Comparison of ENCODE assay signal across 26 mouse cellular contexts in genomic region chr11:105439796-105440195, GRCm38 (mm10). TPM values are rescaled to one million over a fixed set of nuclear protein-coding genes. Genes with fewer than 3 reads are reported as not detected.
DNase-seq lines count a peak whose midpoint lies in the region; ATAC-seq and TF ChIP-seq lines count a peak whose summit lies in the region.
"Had no signal": no experiment of that assay in that cellular context is flagged by ENCODE, and none has a peak within 500 bp of the region (broad histone marks: within the 10 kb centered on the region; RNA-seq: fewer than 3 reads in every experiment).

No protein-coding gene starts in this region.

- H3K4me3 ChIP-seq in intestine, embryonic 16.5 days (ENCODE audit: low read length): no peak overlapping the region
- no peak overlapping the region for H3K4me3 ChIP-seq in intestine, postnatal 0 days (ENCODE audit: low read depth, low read length)
- no peak overlapping the region for H3K4me3 ChIP-seq in embryonic fibroblast, embryonic 13.5 days (ENCODE audit: insufficient read depth, low read length)
- no peak overlapping the region for H3K4me3 ChIP-seq in hindbrain, embryonic 13.5 days
- no peak overlapping the region for H3K4me3 ChIP-seq in liver, embryonic 12.5 days
- H3K4me3 ChIP-seq: embryonic facial prominence, embryonic 12.5 days; embryonic facial prominence, embryonic 15.5 days; erythroblast, embryonic 14.5 days; forebrain, embryonic 12.5 days; forebrain, embryonic 15.5 days; hindbrain, embryonic 12.5 days; intestine, embryonic 15.5 days had no signal

- TF ChIP-seq CTCF in intestine, postnatal 0 days (IDR thresholded peaks at IDR 0.05; ENCODE audit: low read depth): no peak
- TF ChIP-seq CTCF in embryonic fibroblast, embryonic 13.5 days (IDR thresholded peaks at IDR 0.05; ENCODE audit: borderline replicate concordance, insufficient read depth, low read length): no peak

- 55% methylated on average over 7 of the region's 7 CpGs for WGBS in intestine, embryonic 16.5 days
- WGBS in intestine, postnatal 0 days: 46% methylated on average over 7 of the region's 7 CpGs
- 76% methylated on average over 7 of the region's 7 CpGs for WGBS in hindbrain, embryonic 13.5 days
- WGBS in liver, embryonic 12.5 days (ENCODE audit: insufficient replicate concordance): 65% methylated on average over 7 of the region's 7 CpGs

- H3K9me3 ChIP-seq in intestine, embryonic 16.5 days (ENCODE audit: control insufficient read depth, low read length): no peaks in the 10 kb centered on the region
- H3K9me3 ChIP-seq in intestine, postnatal 0 days (ENCODE audit: control insufficient read depth): no peaks in the 10 kb centered on the region
- H3K9me3 ChIP-seq in hindbrain, embryonic 13.5 days: no peaks in the 10 kb centered on the region
- no peaks in the 10 kb centered on the region for H3K9me3 ChIP-seq in liver, embryonic 12.5 days (replicated peaks)
- H3K9me3 ChIP-seq: embryonic facial prominence, embryonic 12.5 days; embryonic facial prominence, embryonic 15.5 days; forebrain, embryonic 12.5 days; forebrain, embryonic 15.5 days; hindbrain, embryonic 12.5 days; intestine, embryonic 15.5 days had no signal

- TF ChIP-seq POLR2A in embryonic fibroblast, embryonic 13.5 days (IDR thresholded peaks at IDR 0.05; ENCODE audit: low read depth, low read length): no peak

- no peaks in the 10 kb centered on the region for H3K36me3 ChIP-seq in intestine, embryonic 16.5 days (ENCODE audit: control insufficient read depth, insufficient read depth, low read length)
- no peaks in the 10 kb centered on the region for H3K36me3 ChIP-seq in intestine, postnatal 0 days (ENCODE audit: control insufficient read depth, insufficient read depth)
- no peaks in the 10 kb centered on the region for H3K36me3 ChIP-seq in hindbrain, embryonic 13.5 days
- H3K36me3 ChIP-seq in liver, embryonic 12.5 days: no peaks in the 10 kb centered on the region
- H3K36me3 ChIP-seq: embryonic facial prominence, embryonic 12.5 days; embryonic facial prominence, embryonic 15.5 days; forebrain, embryonic 12.5 days; forebrain, embryonic 15.5 days; hindbrain, embryonic 12.5 days; intestine, embryonic 15.5 days had no signal

- H3K27ac ChIP-seq in intestine, embryonic 16.5 days (ENCODE audit: low read length): no peak overlapping the region
- no peak overlapping the region for H3K27ac ChIP-seq in intestine, postnatal 0 days (ENCODE audit: low read depth, low read length)
- peak overlapping the region; percentile 93 for H3K27ac ChIP-seq in embryonic fibroblast, embryonic 13.5 days (ENCODE audit: insufficient read depth, low read length)
- H3K27ac ChIP-seq in hindbrain, embryonic 13.5 days: no peak overlapping the region
- no peak overlapping the region for H3K27ac ChIP-seq in liver, embryonic 12.5 days
- H3K27ac ChIP-seq: embryonic facial prominence, embryonic 12.5 days; embryonic facial prominence, embryonic 15.5 days; forebrain, embryonic 12.5 days; forebrain, embryonic 15.5 days; hindbrain, embryonic 12.5 days; intestine, embryonic 15.5 days had no signal

- DNase-seq in 3134 (ENCODE audit: extremely low read depth, insufficient read length, low spot score): peak; percentile 48
- DNase-seq in Muller cell, postnatal 12 days (ENCODE audit: inconsistent ontology term): peak; percentile 27
- no peak for DNase-seq in frontal cortex, postnatal 10 days (ENCODE audit: low spot score in 2 of 2)
- DNase-seq: adrenal gland, postnatal 10 days; cerebellum, adult 18-20 months; cerebellum, adult 9-10 months; cerebellum, postnatal 14 days; gastrocnemius, postnatal 10 days; gastrocnemius, postnatal 36 days; heart, adult 11 months; kidney, adult 2 months had no signal

- H3K4me2 ChIP-seq in intestine, embryonic 16.5 days (ENCODE audit: low read depth, low read length): no peak overlapping the region
- no peak overlapping the region for H3K4me2 ChIP-seq in intestine, postnatal 0 days (replicated peaks; ENCODE audit: low read depth)
- no peak overlapping the region for H3K4me2 ChIP-seq in hindbrain, embryonic 13.5 days
- H3K4me2 ChIP-seq in liver, embryonic 12.5 days: no peak overlapping the region
- H3K4me2 ChIP-seq: embryonic facial prominence, embryonic 12.5 days; embryonic facial prominence, embryonic 15.5 days; forebrain, embryonic 12.5 days; forebrain, embryonic 15.5 days; heart, embryonic 11.5 days; hindbrain, embryonic 12.5 days; intestine, embryonic 15.5 days had no signal

- peaks cover 14% of the 10 kb centered on the region for H3K4me1 ChIP-seq in intestine, embryonic 16.5 days (ENCODE audit: control insufficient read depth, insufficient read depth, low read length)
- no peaks in the 10 kb centered on the region for H3K4me1 ChIP-seq in intestine, postnatal 0 days (replicated peaks; ENCODE audit: control insufficient read depth, insufficient read depth, low read length)
- peaks cover 10% of the 10 kb centered on the region for H3K4me1 ChIP-seq in embryonic fibroblast, embryonic 13.5 days (ENCODE audit: control insufficient read depth, insufficient read depth, low read length)
- no peaks in the 10 kb centered on the region for H3K4me1 ChIP-seq in hindbrain, embryonic 13.5 days (replicated peaks)
- H3K4me1 ChIP-seq in liver, embryonic 12.5 days: no peaks in the 10 kb centered on the region
- H3K4me1 ChIP-seq: forebrain, embryonic 15.5 days; hindbrain, embryonic 12.5 days; intestine, embryonic 15.5 days had no signal

- no peak overlapping the region for H3K9ac ChIP-seq in intestine, embryonic 16.5 days (ENCODE audit: low read depth, low read length)
- H3K9ac ChIP-seq in intestine, postnatal 0 days (ENCODE audit: low read depth, low read length): no peak overlapping the region
- no peak overlapping the region for H3K9ac ChIP-seq in hindbrain, embryonic 13.5 days
- no peak overlapping the region for H3K9ac ChIP-seq in liver, embryonic 12.5 days
- H3K9ac ChIP-seq: embryonic facial prominence, embryonic 12.5 days; embryonic facial prominence, embryonic 15.5 days; forebrain, embryonic 12.5 days; forebrain, embryonic 15.5 days; hindbrain, embryonic 12.5 days; intestine, embryonic 15.5 days had no signal

- no peaks in the 10 kb centered on the region for H3K27me3 ChIP-seq in intestine, embryonic 16.5 days (replicated peaks; ENCODE audit: control insufficient read depth, insufficient read depth, low read length)
- no peaks in the 10 kb centered on the region for H3K27me3 ChIP-seq in intestine, postnatal 0 days (replicated peaks; ENCODE audit: control insufficient read depth, insufficient read depth, low read length)
- no peaks in the 10 kb centered on the region for H3K27me3 ChIP-seq in hindbrain, embryonic 13.5 days
- H3K27me3 ChIP-seq in liver, embryonic 12.5 days (replicated peaks): 0 out of 2 replicates have a peak, but pooled peaks cover 3% of the 10 kb centered on the region
- H3K27me3 ChIP-seq: embryonic facial prominence, embryonic 12.5 days; embryonic facial prominence, embryonic 15.5 days; forebrain, embryonic 12.5 days; forebrain, embryonic 15.5 days; hindbrain, embryonic 12.5 days; intestine, embryonic 15.5 days had no signal

- ATAC-seq in intestine, embryonic 16.5 days: 0 out of 2 replicates have a peak, but pooled peaks have one; percentile 38
- no peak; the same call in 1 of the 2 replicates for ATAC-seq in intestine, postnatal 0 days
- no peak for ATAC-seq in hindbrain, embryonic 13.5 days (ENCODE audit: low FRiP score)
- no peak for ATAC-seq in liver, embryonic 12.5 days
- ATAC-seq: forebrain, embryonic 15.5 days; hindbrain, embryonic 16.5 days; intestine, embryonic 15.5 days had no signal

RNA-seq across cellular contexts. Expression of gene March10, which starts 16.7 kb away (rescaled TPM):
- 0.04 and 0.13 TPM in 2 replicates for polyA plus RNA-seq in intestine, embryonic 16.5 days (2015; fragmentation: Nextera tagmentation; extraction: Ambion mirVana)
- not detected in 2 replicates for polyA plus RNA-seq in intestine, postnatal 0 days (2015; fragmentation: Nextera tagmentation; extraction: Ambion mirVana)
- not detected in 2 replicates for polyA plus RNA-seq in embryonic fibroblast, embryonic 13.5 days (2011; ENCODE audit: insufficient read length, low read depth, missing spikeins)
- polyA plus RNA-seq in hindbrain, embryonic 13.5 days (2015; fragmentation: Nextera tagmentation; extraction: Ambion mirVana): 0.42 and 0.56 TPM in 2 replicates
- not detected in 2 replicates for polyA plus RNA-seq in liver, embryonic 12.5 days (2016; fragmentation: Nextera tagmentation; extraction: Ambion mirVana)
- polyA plus RNA-seq: erythroblast, embryonic 14.5 days; forebrain, embryonic 12.5 days; heart, postnatal 0 days; intestine, embryonic 15.5 days had no signal

Comparison
In these comparisons a context has a peak if more than half of its experiments do, and no peak if none do; other contexts are left out.
1. DNase-seq: peak in 3134 (single experiment) and Muller cell, postnatal 12 days (single experiment); none in frontal cortex, postnatal 10 days (0 of 2).